Mouse (Mus musculus): ENCODE results near the gene 1700013F07Rik. TPM values are rescaled to one million over a fixed set of nuclear protein-coding genes. Genes with fewer than 3 reads are reported as not detected.

The 1700013F07Rik gene
- polyA plus RNA-seq, 2 experiments, result 0.13 TPM; not detected in 1

- Histone ChIP-seq H3K27ac (replicated peaks; ENCODE audit: low read depth, low read length) (no peak overlapping the region), H3K4me3 (replicated peaks; ENCODE audit: low read length) (no peak overlapping the region), H3K4me2 (replicated peaks; ENCODE audit: low read depth, low read length, severe bottlenecking) (no peak overlapping the region), H3K4me1 (ENCODE audit: control insufficient read depth, insufficient read depth, low read length) (no peaks in the 10 kb centered on the region), H3K27me3 (ENCODE audit: control insufficient read depth, insufficient read depth, low read length) (no peaks in the 10 kb centered on the region), H3K9ac (ENCODE audit: low read depth, low read length, severe bottlenecking) (no peak overlapping the region), H3K9me3 (ENCODE audit: control insufficient read depth, low read length) (no peaks in the 10 kb centered on the region), H3K36me3 (ENCODE audit: control insufficient read depth, insufficient read depth, low read length) (no peaks in the 10 kb centered on the region)
- no peak for ATAC-seq (ENCODE audit: low FRiP score, low read depth)
- WGBS, result 96% methylated on average over 8 of the region's 8 CpGs
- DNase-seq (ENCODE audit: low spot score), result no peak
- TF ChIP-seq POLR2A (IDR thresholded peaks at IDR 0.05; ENCODE audit: borderline replicate concordance, extremely low read depth, insufficient read depth, insufficient read length), result no peak
These were observed 5.5 kb upstream of the 1700013F07Rik start for GRCm38 (mm10) chr3:108528489-108528888.

- Histone ChIP-seq H3K27ac (replicated peaks; ENCODE audit: low read depth, low read length) (no peak overlapping the region), H3K9ac (ENCODE audit: low read depth, low read length, severe bottlenecking) (no peak overlapping the region), H3K4me1 (ENCODE audit: control insufficient read depth, insufficient read depth, low read length) (peaks cover 8% of the 10 kb centered on the region; the same call in 1 of the 2 replicates), H3K36me3 (ENCODE audit: control insufficient read depth, insufficient read depth, low read length) (no peaks in the 10 kb centered on the region), H3K4me2 (replicated peaks; ENCODE audit: low read depth, low read length, severe bottlenecking) (no peak overlapping the region), H3K9me3 (ENCODE audit: control insufficient read depth, low read length) (no peaks in the 10 kb centered on the region), H3K4me3 (replicated peaks; ENCODE audit: low read length) (no peak overlapping the region), H3K27me3 (ENCODE audit: control insufficient read depth, insufficient read depth, low read length) (peaks cover 22% of the 10 kb centered on the region)
- no peak for TF ChIP-seq POLR2A (IDR thresholded peaks at IDR 0.05; ENCODE audit: borderline replicate concordance, extremely low read depth, insufficient read depth, insufficient read length)
- 58% methylated on average over 9 of the region's 9 CpGs for WGBS
- DNase-seq (ENCODE audit: low spot score) (no peak), ATAC-seq (ENCODE audit: low FRiP score, low read depth) (no peak)
These were observed 650 bp upstream of the 1700013F07Rik start for GRCm38 (mm10) chr3:108533114-108533885.

- H3K4me1 ChIP-seq (ENCODE audit: control insufficient read depth, insufficient read depth, low read length), result peaks cover 8% of the 10 kb centered on the region; the same call in 1 of the 2 replicates
- no peaks in the 10 kb centered on the region for H3K9me3 ChIP-seq (ENCODE audit: control insufficient read depth, low read length)
- H3K4me3 ChIP-seq (replicated peaks; ENCODE audit: low read length), result peak overlapping the region; percentile 44
- H3K27ac ChIP-seq (replicated peaks; ENCODE audit: low read depth, low read length), result no peak overlapping the region
- DNase-seq (ENCODE audit: low spot score) (no peak), ATAC-seq (ENCODE audit: low FRiP score, low read depth) (no peak)
- peaks cover 22% of the 10 kb centered on the region for H3K27me3 ChIP-seq (ENCODE audit: control insufficient read depth, insufficient read depth, low read length)
- H3K4me2 ChIP-seq (replicated peaks; ENCODE audit: low read depth, low read length, severe bottlenecking), result peak overlapping the region; percentile 74
- 8% methylated on average over 15 of the region's 15 CpGs for WGBS
- H3K36me3 ChIP-seq (ENCODE audit: control insufficient read depth, insufficient read depth, low read length), result no peaks in the 10 kb centered on the region
- no peak for TF ChIP-seq POLR2A (IDR thresholded peaks at IDR 0.05; ENCODE audit: borderline replicate concordance, extremely low read depth, insufficient read depth, insufficient read length)
- peak overlapping the region; percentile 40; the same call in 1 of the 2 replicates for H3K9ac ChIP-seq (ENCODE audit: low read depth, low read length, severe bottlenecking)
These were observed 2.1 kb downstream of the 1700013F07Rik start for GRCm38 (mm10) chr3:108535896-108536516.

GRCm38 (mm10) chr3:108536517-108537260 is 2.7 kb downstream of the 1700013F07Rik start, which contains the start of gene 5330417C22Rik:
Gene 5330417C22Rik, minus strand, starts transcription at chr3:108536536.
- H3K4me1 ChIP-seq (ENCODE audit: control insufficient read depth, insufficient read depth, low read length), result peaks cover 8% of the 10 kb centered on the region; the same call in 1 of the 2 replicates
- no peak for TF ChIP-seq POLR2A (IDR thresholded peaks at IDR 0.05; ENCODE audit: borderline replicate concordance, extremely low read depth, insufficient read depth, insufficient read length)
- H3K9ac ChIP-seq (ENCODE audit: low read depth, low read length, severe bottlenecking), result peak within 1 kb of the TSS; percentile 40; the same call in 1 of the 2 replicates
- H3K27me3 ChIP-seq (ENCODE audit: control insufficient read depth, insufficient read depth, low read length), result peaks cover 22% of the 10 kb centered on the region
- peak within 1 kb of the TSS; percentile 44 for H3K4me3 ChIP-seq (replicated peaks; ENCODE audit: low read length)
- H3K27ac ChIP-seq (replicated peaks; ENCODE audit: low read depth, low read length), result no peak within 1 kb of the TSS
- H3K36me3 ChIP-seq (ENCODE audit: control insufficient read depth, insufficient read depth, low read length), result no peaks in the 10 kb centered on the region
- WGBS, result 3% methylated on average over 28 of the region's 35 CpGs
- peak within 1 kb of the TSS; percentile 74 for H3K4me2 ChIP-seq (replicated peaks; ENCODE audit: low read depth, low read length, severe bottlenecking)
- ATAC-seq (ENCODE audit: low FRiP score, low read depth), result peak; percentile 64
- H3K9me3 ChIP-seq (ENCODE audit: control insufficient read depth, low read length), result no peaks in the 10 kb centered on the region
- DNase-seq (ENCODE audit: low spot score), result peak; percentile 20

GRCm38 (mm10) chr3:108537303-108537702 is 3.4 kb downstream of the 1700013F07Rik start:
- no peaks in the 10 kb centered on the region for H3K36me3 ChIP-seq (ENCODE audit: control insufficient read depth, insufficient read depth, low read length)
- peak; percentile 94 for DNase-seq (ENCODE audit: low spot score)
- H3K27me3 ChIP-seq (ENCODE audit: control insufficient read depth, insufficient read depth, low read length), result peaks cover 22% of the 10 kb centered on the region
- H3K9me3 ChIP-seq (ENCODE audit: control insufficient read depth, low read length), result no peaks in the 10 kb centered on the region
- peaks cover 8% of the 10 kb centered on the region; the same call in 1 of the 2 replicates for H3K4me1 ChIP-seq (ENCODE audit: control insufficient read depth, insufficient read depth, low read length)
- ATAC-seq (ENCODE audit: low FRiP score, low read depth), result peak; percentile 85
- H3K4me2 ChIP-seq (replicated peaks; ENCODE audit: low read depth, low read length, severe bottlenecking), result peak overlapping the region; percentile 45
- H3K9ac ChIP-seq (ENCODE audit: low read depth, low read length, severe bottlenecking), result no peak overlapping the region
- H3K27ac ChIP-seq (replicated peaks; ENCODE audit: low read depth, low read length), result no peak overlapping the region
- no peak overlapping the region; the same call in 1 of the 2 replicates for H3K4me3 ChIP-seq (replicated peaks; ENCODE audit: low read length)
- WGBS, result 4% methylated on average over 17 of the region's 17 CpGs
- TF ChIP-seq POLR2A (IDR thresholded peaks at IDR 0.05; ENCODE audit: borderline replicate concordance, extremely low read depth, insufficient read depth, insufficient read length), result no peak

Data from limb, embryonic 14.5 days (tissue).